Mouse (Mus musculus) liver, embryonic 11.5 days (tissue): Measurements from ENCODE around the gene Ythdf2. TPM values are rescaled to one million over a fixed set of nuclear protein-coding genes. Genes with fewer than 3 reads are reported as not detected.

Source experiments
- ATAC-seq: fragments of 200-750 bp; cut with Nextera tagmentation; replicated peaks from 2 replicates; pipeline ENCODE4 v1.8.0; 2017; ENCODE audit warnings: moderate number of reproducible peaks, mild to moderate bottlenecking, moderate TSS enrichment, moderate library complexity; ENCODE audit not compliant: low FRiP score
- DNase-seq: peaks from one replicate; pipeline ENCODE4 v3.0.0-alpha.2; 2017; ENCODE audit warnings: low spot score
- H3K27ac ChIP-seq: fragments of 300-500 bp; sonication (generic); 2 replicates; pipeline ENCODE4 v1.5.1; 2014; ENCODE audit warnings: mild to moderate bottlenecking, low read depth, low read length, control low read depth
- H3K27me3 ChIP-seq: fragments of 300-500 bp; sonication (generic); replicated peaks from 2 replicates; pipeline ENCODE4 v1.6.1; 2014; ENCODE audit warnings: low read length, mixed read lengths; ENCODE audit not compliant: control insufficient read depth, insufficient read depth
- H3K36me3 ChIP-seq: fragments of 300-500 bp; sonication (generic); 2 replicates; pipeline ENCODE4 v1.6.1; 2014; ENCODE audit warnings: mild to moderate bottlenecking, low read length, moderate library complexity, mixed read lengths; ENCODE audit not compliant: control insufficient read depth, insufficient read depth
- H3K4me1 ChIP-seq: fragments of 300-500 bp; sonication (generic); replicated peaks from 2 replicates; pipeline ENCODE4 v1.6.1; 2014; ENCODE audit warnings: low read length, mixed read lengths; ENCODE audit not compliant: control insufficient read depth, insufficient read depth
- H3K4me2 ChIP-seq: fragments of 300-500 bp; sonication (generic); 2 replicates; pipeline ENCODE4 v1.6.1; 2014; ENCODE audit warnings: mild to moderate bottlenecking, control low read depth, moderate library complexity
- H3K4me3 ChIP-seq: fragments of 300-500 bp; sonication (generic); 2 replicates; pipeline ENCODE4 v1.5.1; 2014; ENCODE audit warnings: low read depth, low read length, control low read depth
- H3K9ac ChIP-seq: fragments of 300-500 bp; sonication (generic); 2 replicates; pipeline ENCODE4 v1.6.1; 2014; ENCODE audit warnings: low read depth, low read length, control low read depth
- H3K9me3 ChIP-seq: fragments of 300-500 bp; sonication (generic); 2 replicates; pipeline ENCODE4 v1.6.1; 2016; ENCODE audit warnings: low read length, inconsistent platforms, mixed read lengths; ENCODE audit not compliant: control insufficient read depth
- WGBS: fragments of 180-500 bp; shearing (Covaris S2); extraction: QIAGEN DNeasy Blood & Tissue Kit; methylation state at CpG from one replicate; pipeline ENCODE4 v1.1.7; 2014; 5-methylcytosine and 5-hydroxymethylcytosine counted together
- polyA plus RNA-seq: library from polyadenylated mRNA; unstranded; fragments of >200 nt; fragmentation: Nextera tagmentation; extraction: Ambion mirVana; gene quantifications from 2 replicates; pipeline ENCODE4 v1.2.1, GENCODE M21; 2014

Ythdf2 gene
- 82.6 and 87.3 TPM in 2 replicates for polyA plus RNA-seq

- peak; percentile 97 for DNase-seq
- Histone ChIP-seq H3K9me3 (no peaks in the 10 kb centered on the region), H3K4me1 (peaks cover 22% of the 10 kb centered on the region), H3K4me2 (peak within 1 kb of the TSS; percentile 92), H3K36me3 (peaks cover 5% of the 10 kb centered on the region; the same call in 1 of the 2 replicates), H3K27ac (peak within 1 kb of the TSS; percentile 95), H3K27me3 (no peaks in the 10 kb centered on the region), H3K9ac (peak within 1 kb of the TSS; percentile 100), H3K4me3 (peak within 1 kb of the TSS; percentile 98)
- WGBS, result 1% methylated on average over 70 of the region's 78 CpGs
- ATAC-seq, result peak; percentile 97
These were observed at the start of gene Ythdf2 for GRCm38 (mm10) chr4:132211953-132212734. TSS of gene Ythdf2 (minus strand) at chr4:132212303.

DNA sequence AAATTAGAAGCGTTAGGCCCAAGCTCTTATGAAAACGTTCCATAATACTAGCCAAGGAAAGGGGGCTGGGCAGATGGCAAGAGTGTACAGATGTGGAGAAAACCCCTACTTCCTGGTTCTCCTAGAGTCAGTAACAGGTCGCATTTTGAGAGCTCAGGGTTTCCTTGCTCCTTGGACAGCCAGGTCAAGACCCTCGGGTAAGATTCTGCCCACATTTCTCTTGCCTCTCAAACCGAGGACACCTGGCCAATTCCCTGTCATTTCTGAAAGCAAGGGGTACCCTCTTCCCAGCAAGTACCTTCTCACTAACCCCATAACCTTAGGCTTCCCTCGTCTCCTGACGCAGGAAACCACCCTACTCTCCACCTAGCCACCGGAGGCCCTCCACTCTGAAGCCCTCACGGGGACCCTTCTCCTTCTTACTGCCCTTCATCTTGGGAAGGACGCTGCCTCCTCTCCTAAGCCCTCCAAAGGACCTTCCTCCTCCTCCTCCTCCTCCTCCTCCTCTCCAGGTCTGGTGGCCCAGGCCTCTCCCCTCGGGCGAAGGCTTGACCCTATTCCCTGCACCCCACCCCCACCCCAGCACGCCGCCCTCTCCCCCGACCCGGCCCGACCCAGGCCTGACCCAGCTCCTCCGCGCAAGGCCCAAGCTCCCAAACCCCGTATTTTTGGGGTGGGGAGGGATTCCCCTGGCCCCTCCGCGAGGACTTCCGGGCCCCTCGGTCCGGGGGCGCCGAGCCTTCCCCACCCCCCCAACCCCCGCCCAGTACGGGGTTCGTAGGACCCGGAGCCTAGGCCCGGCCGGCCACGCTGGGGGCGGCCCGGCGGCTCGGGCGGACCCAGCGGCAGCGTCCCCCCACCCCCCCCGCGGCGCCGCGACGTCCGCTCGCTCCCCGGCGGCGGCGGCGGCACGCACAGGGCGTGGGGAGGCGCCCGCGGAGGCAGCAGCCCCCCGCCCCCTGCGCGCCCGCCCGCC, 48.6 kb upstream of the Ythdf2 start:
- H3K4me1 ChIP-seq, result peaks cover 12% of the 10 kb centered on the region
- ATAC-seq (peak; percentile 78), DNase-seq (peak; percentile 70)
- peak overlapping the region; percentile 86 for H3K4me2 ChIP-seq
- H3K4me3 ChIP-seq, result peak overlapping the region; percentile 86
- H3K27ac ChIP-seq, result peak overlapping the region; percentile 96
- H3K9me3 ChIP-seq, result no peaks in the 10 kb centered on the region
- peak overlapping the region; percentile 93 for H3K9ac ChIP-seq
- H3K27me3 ChIP-seq, result no peaks in the 10 kb centered on the region
- WGBS, result 4% methylated on average over 28 of the region's 64 CpGs
- no peaks in the 10 kb centered on the region for H3K36me3 ChIP-seq

- Histone ChIP-seq H3K9ac (no peak overlapping the region), H3K27ac (no peak overlapping the region)
- 78% methylated on average over 4 of the region's 4 CpGs for WGBS
These were observed 47.1 kb upstream of the Ythdf2 start for GRCm38 (mm10) chr4:132259248-132259647.

DNA sequence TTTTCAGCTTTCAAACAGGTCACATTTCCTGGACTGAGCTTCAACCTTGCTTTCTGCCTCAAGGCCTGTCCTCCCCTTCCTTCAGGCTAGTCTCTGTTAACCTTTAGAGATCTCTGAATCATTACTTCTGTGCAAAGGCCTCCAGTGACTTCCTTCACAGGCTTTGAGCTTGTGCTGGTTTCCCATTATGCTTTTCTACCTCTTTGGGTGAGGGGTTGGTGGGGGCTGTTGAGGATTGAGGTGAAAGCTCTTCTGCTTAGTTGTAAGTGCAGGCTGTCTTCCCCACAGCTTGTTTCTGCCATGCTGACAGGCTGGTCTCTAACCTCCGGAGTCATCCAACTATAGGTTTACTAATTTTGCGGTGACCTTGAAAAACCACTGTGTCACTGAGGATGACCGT, 44.3 kb upstream of the Ythdf2 start:
- Histone ChIP-seq H3K9me3 (no peaks in the 10 kb centered on the region), H3K27me3 (no peaks in the 10 kb centered on the region), H3K4me3 (no peak overlapping the region), H3K36me3 (peaks cover 5% of the 10 kb centered on the region; the same call in 1 of the 2 replicates), H3K4me1 (peaks cover 5% of the 10 kb centered on the region), H3K4me2 (no peak overlapping the region), H3K27ac (no peak overlapping the region), H3K9ac (no peak overlapping the region)
- ATAC-seq (no peak), DNase-seq (no peak)
- 92% methylated on average over 3 of the region's 3 CpGs for WGBS

More at GRCm38 (mm10) chr4:132259248-132259647, 47.1 kb upstream of the Ythdf2 start:
- ATAC-seq, result no peak
- Histone ChIP-seq H3K4me1 (peaks cover 14% of the 10 kb centered on the region), H3K4me2 (no peak overlapping the region), H3K36me3 (no peaks in the 10 kb centered on the region), H3K4me3 (no peak overlapping the region), H3K27me3 (no peaks in the 10 kb centered on the region), H3K9me3 (no peaks in the 10 kb centered on the region)
- DNase-seq, result no peak

GRCm38 (mm10) chr4:132254986-132255385, 42.9 kb upstream of the Ythdf2 start:
- H3K27me3 ChIP-seq, result no peaks in the 10 kb centered on the region
- peaks cover 7% of the 10 kb centered on the region; the same call in 1 of the 2 replicates for H3K36me3 ChIP-seq
- DNase-seq (no peak), ATAC-seq (no peak)
- no peaks in the 10 kb centered on the region for H3K9me3 ChIP-seq
- H3K27ac ChIP-seq, result no peak overlapping the region
- H3K4me2 ChIP-seq, result no peak overlapping the region
- no peak overlapping the region for H3K9ac ChIP-seq
- peaks cover 4% of the 10 kb centered on the region for H3K4me1 ChIP-seq
- 67% methylated on average over 3 of the region's 3 CpGs for WGBS
- H3K4me3 ChIP-seq, result no peak overlapping the region

GRCm38 (mm10) chr4:132253622-132254021, 41.5 kb upstream of the Ythdf2 start:
- no peaks in the 10 kb centered on the region for H3K27me3 ChIP-seq
- H3K9me3 ChIP-seq, result no peaks in the 10 kb centered on the region
- DNase-seq, result no peak
- no peak overlapping the region for H3K9ac ChIP-seq
- peak; percentile 43; the same call in 1 of the 2 replicates for ATAC-seq
- H3K36me3 ChIP-seq, result peaks cover 8% of the 10 kb centered on the region; the same call in 1 of the 2 replicates
- H3K4me2 ChIP-seq, result no peak overlapping the region
- peaks cover 2% of the 10 kb centered on the region; the same call in 1 of the 2 replicates for H3K4me1 ChIP-seq
- no peak overlapping the region for H3K4me3 ChIP-seq
- no peak overlapping the region for H3K27ac ChIP-seq
- WGBS, result 67% methylated on average over 2 of the region's 2 CpGs

DNA sequence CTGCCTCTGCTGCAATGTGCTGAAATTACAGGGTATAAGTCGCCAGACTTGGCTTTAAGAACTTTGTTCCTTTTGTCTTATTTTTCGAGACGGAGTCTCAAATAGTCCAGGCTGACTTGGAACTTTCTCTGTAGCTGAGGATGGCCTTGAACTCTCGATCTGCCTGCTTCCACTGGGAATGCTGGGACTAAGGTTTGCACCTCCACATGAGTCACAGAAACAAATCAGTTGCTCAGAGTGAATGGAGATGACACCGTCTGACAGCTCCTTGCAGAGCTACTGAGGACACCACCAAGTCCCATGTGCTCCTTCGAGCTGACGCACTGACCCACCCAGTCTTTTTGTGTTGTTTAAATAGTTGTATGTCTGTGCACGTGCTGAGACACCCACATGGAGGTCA, 41.0 kb upstream of the Ythdf2 start:
- no peak for ATAC-seq
- Histone ChIP-seq H3K36me3 (peaks cover 10% of the 10 kb centered on the region; the same call in 1 of the 2 replicates), H3K4me3 (no peak overlapping the region), H3K4me2 (no peak overlapping the region), H3K27ac (no peak overlapping the region), H3K27me3 (no peaks in the 10 kb centered on the region), H3K4me1 (peaks cover 4% of the 10 kb centered on the region; the same call in 1 of the 2 replicates), H3K9me3 (no peaks in the 10 kb centered on the region), H3K9ac (no peak overlapping the region)
- DNase-seq, result no peak
- 88% methylated on average over 8 of the region's 8 CpGs for WGBS

- peaks cover 14% of the 10 kb centered on the region for H3K36me3 ChIP-seq
- DNase-seq (no peak), ATAC-seq (no peak)
- no peak overlapping the region for H3K27ac ChIP-seq
- 83% methylated on average over 9 of the region's 9 CpGs for WGBS
- no peaks in the 10 kb centered on the region for H3K9me3 ChIP-seq
- H3K27me3 ChIP-seq, result no peaks in the 10 kb centered on the region
- H3K4me3 ChIP-seq, result no peak overlapping the region
- H3K4me1 ChIP-seq, result peaks cover 4% of the 10 kb centered on the region; the same call in 1 of the 2 replicates
- H3K9ac ChIP-seq, result no peak overlapping the region
- no peak overlapping the region for H3K4me2 ChIP-seq
These were observed 39.5 kb upstream of the Ythdf2 start for GRCm38 (mm10) chr4:132251596-132251995.
